Mouse (Mus musculus) heart, embryonic 12.5 days (tissue): Measurements from ENCODE around the gene Rassf10. TPM values are rescaled to one million over a fixed set of nuclear protein-coding genes. Genes with fewer than 3 reads are reported as not detected.

Experiments
- ATAC-seq: fragments of 200-750 bp; cut with Nextera tagmentation; 2 replicates; pipeline ENCODE4 v1.8.0; 2017; ENCODE audit warnings: moderate TSS enrichment, moderate library complexity; ENCODE audit not compliant: insufficient number of reproducible peaks, low FRiP score
- H3K27ac ChIP-seq: fragments of 300-500 bp; sonication (generic); 2 replicates; pipeline ENCODE4 v1.5.1; 2016; ENCODE audit warnings: mild to moderate bottlenecking, moderate library complexity; ENCODE audit not compliant: poor library complexity, severe bottlenecking
- H3K27me3 ChIP-seq: fragments of 300-500 bp; sonication (generic); replicated peaks from 2 replicates; pipeline ENCODE4 v1.6.1; 2016; ENCODE audit warnings: mild to moderate bottlenecking, moderate library complexity
- H3K36me3 ChIP-seq: fragments of 300-500 bp; sonication (generic); 2 replicates; pipeline ENCODE4 v1.6.1; 2016; ENCODE audit warnings: mild to moderate bottlenecking, moderate library complexity
- H3K4me1 ChIP-seq: fragments of 300-500 bp; sonication (generic); replicated peaks from 2 replicates; pipeline ENCODE4 v1.6.1; 2016; ENCODE audit warnings: mild to moderate bottlenecking
- H3K4me2 ChIP-seq: fragments of 300-500 bp; sonication (generic); 2 replicates; pipeline ENCODE4 v1.6.1; 2016; ENCODE audit warnings: mild to moderate bottlenecking, moderate library complexity
- H3K4me3 ChIP-seq: fragments of 300-500 bp; sonication (generic); 2 replicates; pipeline ENCODE4 v1.5.1; 2016; ENCODE audit warnings: mild to moderate bottlenecking
- H3K9ac ChIP-seq: fragments of 300-500 bp; sonication (generic); 2 replicates; pipeline ENCODE4 v1.6.1; 2016; ENCODE audit warnings: mild to moderate bottlenecking, moderate library complexity
- H3K9me3 ChIP-seq: fragments of 300-500 bp; sonication (generic); replicated peaks from 2 replicates; pipeline ENCODE4 v1.6.1; 2016; ENCODE audit warnings: mild to moderate bottlenecking, moderate library complexity
- WGBS: fragments of 180-500 bp; shearing (Covaris S2); methylation state at CpG from one replicate; pipeline ENCODE4 v1.1.7; 2016; 5-methylcytosine and 5-hydroxymethylcytosine counted together
- polyA plus RNA-seq: library from polyadenylated mRNA; unstranded; fragments of >200 nt; fragmentation: Nextera tagmentation; extraction: Ambion mirVana; gene quantifications from 2 replicates; pipeline ENCODE4 v1.2.1, GENCODE M21; 2016

Gene Rassf10
- 2.7 and 2.8 TPM in 2 replicates for polyA plus RNA-seq

DNA sequence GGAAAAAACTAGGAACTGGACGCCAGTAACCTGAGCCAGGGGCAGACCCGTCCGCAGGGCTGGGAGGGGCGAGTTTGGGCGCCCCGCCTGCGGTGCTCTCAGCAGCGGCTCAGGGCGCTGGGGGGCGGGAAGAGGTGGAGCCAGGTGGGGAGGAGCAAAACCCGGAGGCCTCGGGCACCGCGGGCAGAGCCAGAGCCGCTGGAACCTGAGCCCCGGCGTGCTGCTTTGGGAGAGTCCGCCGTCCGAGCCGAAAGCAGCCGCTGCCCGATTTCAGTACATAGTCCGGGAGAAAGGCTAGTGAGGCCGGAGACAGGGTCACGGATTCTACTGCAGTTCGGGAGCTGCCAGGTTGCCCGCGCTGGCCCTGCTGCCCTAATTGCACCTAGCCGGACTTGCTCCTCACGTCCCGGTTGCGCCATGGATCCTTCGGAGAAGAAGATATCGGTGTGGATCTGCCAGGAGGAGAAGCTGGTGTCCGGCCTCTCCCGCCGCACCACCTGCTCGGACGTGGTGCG, at the start of gene Rassf10:
Gene Rassf10, plus strand, starts transcription at position 186 of the 515 bp plus-strand sequence.
- Histone ChIP-seq H3K36me3 (no peaks in the 10 kb centered on the region), H3K4me3 (peak within 1 kb of the TSS; percentile 53), H3K4me2 (peak within 1 kb of the TSS; percentile 93), H3K4me1 (peaks cover 26% of the 10 kb centered on the region), H3K9ac (peak within 1 kb of the TSS; percentile 71), H3K27me3 (peaks cover 30% of the 10 kb centered on the region), H3K27ac (no peak within 1 kb of the TSS), H3K9me3 (no peaks in the 10 kb centered on the region)
- ATAC-seq, result peak; percentile 91
- under 1% methylated on average over 41 of the region's 41 CpGs for WGBS

DNA sequence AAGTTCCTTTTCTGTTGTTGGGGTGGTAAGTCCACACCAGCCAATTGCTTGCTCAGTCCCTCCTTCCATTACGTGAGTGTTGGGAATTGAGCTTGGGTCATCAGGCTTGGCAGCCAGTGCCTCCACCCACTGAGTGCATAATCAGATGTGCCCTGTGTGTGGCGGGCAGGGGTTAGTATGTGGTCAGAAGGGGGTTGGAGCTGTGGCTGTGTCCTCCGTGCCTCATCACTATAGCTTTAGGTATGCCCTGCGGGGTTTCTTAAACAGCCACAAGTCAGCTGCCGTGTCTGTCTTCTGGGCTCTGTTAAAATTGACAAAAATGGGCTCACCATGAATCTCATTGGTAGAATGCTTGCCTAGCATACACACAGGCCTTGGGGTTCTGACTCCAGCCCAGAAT, 46.9 kb upstream of the Rassf10 start:
- no peak for ATAC-seq
- Histone ChIP-seq H3K9me3 (no peaks in the 10 kb centered on the region), H3K36me3 (peaks cover 32% of the 10 kb centered on the region), H3K27me3 (no peaks in the 10 kb centered on the region), H3K4me3 (no peak overlapping the region), H3K9ac (no peak overlapping the region), H3K4me2 (no peak overlapping the region), H3K4me1 (peaks cover 4% of the 10 kb centered on the region; the same call in 1 of the 2 replicates), H3K27ac (no peak overlapping the region)
- 79% methylated on average over 5 of the region's 5 CpGs for WGBS

DNA sequence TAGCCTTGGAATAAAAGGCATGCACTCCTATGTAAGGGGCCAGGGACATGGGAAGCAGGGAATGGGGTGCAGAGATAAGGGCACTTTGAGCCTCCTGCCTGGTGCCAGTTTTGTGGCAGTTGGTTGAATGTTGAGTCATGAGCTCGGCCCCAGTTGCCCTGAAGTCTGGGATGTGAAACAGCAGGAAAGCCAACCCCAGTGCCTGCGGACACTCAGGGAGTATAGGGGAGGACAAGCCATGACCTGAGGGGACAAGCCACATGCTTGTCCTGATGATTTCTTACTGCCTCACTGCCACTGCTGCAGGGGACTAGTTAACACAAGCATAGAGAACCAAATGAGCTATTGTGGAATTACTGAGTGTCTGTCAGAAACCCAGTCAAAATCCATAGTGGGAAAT, 46.3 kb upstream of the Rassf10 start:
- no peak overlapping the region for H3K4me3 ChIP-seq
- no peak overlapping the region for H3K9ac ChIP-seq
- peaks cover 4% of the 10 kb centered on the region; the same call in 1 of the 2 replicates for H3K4me1 ChIP-seq
- H3K27ac ChIP-seq, result no peak overlapping the region
- H3K36me3 ChIP-seq, result peaks cover 26% of the 10 kb centered on the region
- ATAC-seq, result no peak
- no peaks in the 10 kb centered on the region for H3K27me3 ChIP-seq
- WGBS, result 83% methylated on average over 2 of the region's 2 CpGs
- H3K9me3 ChIP-seq, result no peaks in the 10 kb centered on the region
- H3K4me2 ChIP-seq, result no peak overlapping the region

DNA sequence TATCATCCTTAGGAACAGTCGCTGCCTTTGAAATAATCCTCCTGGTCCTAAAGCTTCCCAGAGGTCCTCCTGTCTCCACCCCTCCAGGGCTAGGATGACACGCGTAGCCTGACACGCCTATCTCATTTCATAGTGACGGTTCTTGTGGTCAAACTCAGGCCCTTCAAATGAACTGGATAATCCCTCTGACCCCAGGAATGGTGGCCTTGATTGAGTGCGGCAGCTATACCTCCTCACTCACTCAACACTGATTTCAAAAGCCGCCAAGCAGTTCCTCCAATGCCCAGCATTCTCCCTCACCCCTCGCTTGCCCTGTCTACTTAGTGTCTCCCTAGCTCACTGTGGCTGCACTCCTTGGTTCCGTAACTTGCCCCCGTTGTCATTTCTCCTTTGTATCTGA, 44.6 kb upstream of the Rassf10 start:
- 71% methylated on average over 10 of the region's 10 CpGs for WGBS
- H3K4me2 ChIP-seq, result no peak overlapping the region

DNA sequence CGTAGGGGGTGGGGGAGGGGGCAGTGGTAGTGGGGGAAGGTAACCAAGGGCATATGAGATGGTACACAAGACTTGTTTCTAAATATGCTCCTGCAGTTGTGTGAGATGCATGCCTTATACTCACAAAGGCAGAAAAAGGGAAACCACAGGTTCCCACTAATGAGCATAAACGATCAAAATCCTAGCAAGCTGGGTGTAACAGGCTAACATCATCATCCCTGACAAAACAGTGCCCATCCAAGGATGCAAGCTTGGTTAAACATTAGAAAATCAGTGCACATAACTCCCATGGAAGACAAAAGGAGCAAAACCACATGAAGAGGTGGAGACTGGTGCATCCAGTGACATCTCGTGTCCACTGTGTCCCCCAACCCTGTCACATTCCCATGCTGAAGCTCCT, 40.8 kb upstream of the Rassf10 start:
- Histone ChIP-seq H3K27ac (no peak overlapping the region), H3K9me3 (no peaks in the 10 kb centered on the region), H3K4me3 (no peak overlapping the region), H3K9ac (no peak overlapping the region), H3K4me2 (no peak overlapping the region), H3K4me1 (peaks cover 10% of the 10 kb centered on the region), H3K36me3 (no peaks in the 10 kb centered on the region), H3K27me3 (no peaks in the 10 kb centered on the region; the same call in 1 of the 2 replicates)
- WGBS, result 83% methylated on average over 3 of the region's 3 CpGs
- ATAC-seq, result no peak

More for the DNA sequence above, 44.6 kb upstream of the Rassf10 start:
- Histone ChIP-seq H3K27ac (no peak overlapping the region), H3K4me1 (peaks cover 4% of the 10 kb centered on the region; the same call in 1 of the 2 replicates), H3K36me3 (peaks cover 9% of the 10 kb centered on the region), H3K4me3 (no peak overlapping the region), H3K27me3 (no peaks in the 10 kb centered on the region), H3K9ac (no peak overlapping the region), H3K9me3 (no peaks in the 10 kb centered on the region)
- ATAC-seq, result no peak

DNA sequence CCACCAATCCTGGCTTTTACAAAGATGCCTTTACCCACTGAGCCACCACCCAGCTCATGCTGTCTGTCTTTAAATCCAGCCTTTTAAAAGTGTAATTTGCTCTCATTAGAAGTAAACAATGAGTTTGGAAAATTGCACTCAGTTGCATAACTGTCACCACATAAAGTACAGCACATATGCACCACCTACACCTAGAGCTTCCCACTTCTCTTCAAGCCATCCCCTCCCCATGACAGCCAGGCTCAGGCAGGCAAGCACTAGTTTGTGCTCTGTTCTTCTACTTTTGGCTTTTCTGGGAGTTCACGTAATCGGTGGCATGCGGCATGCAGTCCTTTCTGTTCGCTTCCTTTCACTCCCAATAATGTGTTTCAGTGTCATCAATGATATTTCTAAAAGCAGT, 38.2 kb upstream of the Rassf10 start:
- ATAC-seq, result no peak
- Histone ChIP-seq H3K4me1 (peaks cover 14% of the 10 kb centered on the region), H3K27me3 (no peaks in the 10 kb centered on the region; the same call in 1 of the 2 replicates), H3K27ac (no peak overlapping the region), H3K4me2 (no peak overlapping the region), H3K4me3 (no peak overlapping the region), H3K9ac (no peak overlapping the region), H3K36me3 (no peaks in the 10 kb centered on the region), H3K9me3 (no peaks in the 10 kb centered on the region)
- WGBS, result 91% methylated on average over 4 of the region's 4 CpGs

DNA sequence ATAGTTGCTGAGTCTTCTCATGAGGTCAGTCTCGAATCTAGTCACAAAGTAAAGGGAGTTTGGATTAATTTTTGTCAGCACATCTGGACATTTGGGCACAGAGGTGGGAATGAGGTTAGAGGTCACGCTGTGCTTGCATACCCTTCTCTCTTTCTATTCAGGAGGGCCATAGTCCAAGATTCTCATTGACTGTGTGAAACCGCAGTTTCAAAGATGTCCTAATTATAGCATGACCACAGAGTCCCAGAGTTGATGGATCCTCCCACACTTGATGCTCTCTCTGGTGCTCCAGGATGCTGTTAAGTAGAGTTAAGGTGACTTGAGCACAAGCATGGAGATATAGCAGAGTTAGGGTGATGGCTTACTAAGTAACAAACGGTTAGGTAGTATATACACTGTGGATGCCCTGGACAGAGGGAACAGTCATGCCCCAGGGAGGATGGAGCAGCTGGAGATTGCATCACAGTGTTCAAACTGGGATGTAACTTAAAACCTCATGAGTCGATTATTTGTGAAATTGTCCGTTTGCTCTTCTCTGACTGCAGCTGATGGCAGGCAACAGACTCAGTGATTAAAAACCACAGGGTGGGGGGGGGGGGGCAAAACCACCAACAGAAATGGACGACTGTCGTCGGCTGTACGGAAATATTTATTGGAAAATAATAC, 36.0 kb upstream of the Rassf10 start:
- no peak overlapping the region for H3K4me2 ChIP-seq
- no peak overlapping the region for H3K9ac ChIP-seq
- no peaks in the 10 kb centered on the region; the same call in 1 of the 2 replicates for H3K27me3 ChIP-seq
- no peak overlapping the region for H3K4me3 ChIP-seq
- H3K9me3 ChIP-seq, result no peaks in the 10 kb centered on the region
- no peak for ATAC-seq
- H3K4me1 ChIP-seq, result peaks cover 14% of the 10 kb centered on the region
- no peaks in the 10 kb centered on the region for H3K36me3 ChIP-seq
- WGBS, result 70% methylated on average over 10 of the region's 10 CpGs
- H3K27ac ChIP-seq, result no peak overlapping the region

DNA sequence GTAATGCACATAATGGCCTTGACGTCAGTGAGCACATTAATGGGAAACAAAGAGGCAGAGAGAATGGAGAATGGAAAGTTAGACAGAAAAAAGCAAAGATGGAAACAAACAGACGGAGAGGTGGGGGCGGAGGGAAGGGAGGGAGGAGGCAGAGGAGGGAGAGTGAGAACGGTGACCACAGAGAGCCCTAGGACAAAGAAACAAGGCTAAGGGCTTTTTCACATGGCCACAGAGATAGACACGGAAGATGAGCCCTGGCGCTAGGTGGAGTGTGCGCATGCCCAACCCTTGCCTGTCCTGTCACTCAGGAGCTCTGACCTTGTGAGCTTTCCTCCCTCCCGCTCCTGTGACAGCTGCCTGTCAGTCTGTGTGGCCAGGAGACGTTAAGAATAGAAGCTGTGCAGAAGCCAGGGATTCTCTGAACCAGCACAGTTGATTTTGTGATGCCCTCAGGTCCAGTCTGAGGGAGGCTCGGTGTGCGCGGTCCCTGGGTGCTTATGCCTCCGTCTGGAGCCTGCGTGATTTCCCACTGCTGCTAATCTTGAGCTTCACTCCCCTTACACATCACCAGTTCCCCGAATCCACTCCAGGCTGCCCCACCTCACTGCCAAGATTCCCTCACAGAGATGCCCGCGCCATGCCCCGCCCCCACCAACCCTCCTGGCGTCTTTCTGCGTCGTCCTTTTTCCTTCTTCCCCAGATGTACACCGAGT, 35.3 kb upstream of the Rassf10 start:
- H3K9me3 ChIP-seq, result no peaks in the 10 kb centered on the region
- H3K27ac ChIP-seq, result no peak overlapping the region
- no peak for ATAC-seq
- H3K27me3 ChIP-seq, result no peaks in the 10 kb centered on the region; the same call in 1 of the 2 replicates
- 46% methylated on average over 22 of the region's 22 CpGs for WGBS
- no peak overlapping the region for H3K4me3 ChIP-seq
- no peaks in the 10 kb centered on the region for H3K36me3 ChIP-seq
- no peak overlapping the region; the same call in 1 of the 2 replicates for H3K9ac ChIP-seq
- H3K4me1 ChIP-seq, result peaks cover 14% of the 10 kb centered on the region
- peak overlapping the region; percentile 49 for H3K4me2 ChIP-seq

DNA sequence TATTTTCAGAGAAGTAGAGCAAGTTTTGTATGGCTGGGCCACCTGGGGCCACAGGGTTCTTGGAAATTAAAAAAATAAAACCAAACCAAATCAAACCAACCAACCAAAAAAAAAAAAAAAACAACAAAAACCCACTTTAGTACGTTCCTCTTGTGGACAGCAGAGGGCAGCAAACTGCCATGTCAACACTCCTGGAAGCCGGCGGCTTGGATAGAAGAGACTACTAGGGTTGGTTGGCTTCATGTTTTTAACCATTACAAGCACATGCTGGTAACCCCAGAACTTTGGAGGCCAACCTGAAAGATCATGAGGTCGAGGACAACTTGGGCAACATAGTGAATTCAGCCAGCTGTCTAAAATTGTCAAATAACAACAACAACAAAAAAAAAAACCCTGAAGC, 33.9 kb upstream of the Rassf10 start:
- ATAC-seq, result no peak

DNA sequence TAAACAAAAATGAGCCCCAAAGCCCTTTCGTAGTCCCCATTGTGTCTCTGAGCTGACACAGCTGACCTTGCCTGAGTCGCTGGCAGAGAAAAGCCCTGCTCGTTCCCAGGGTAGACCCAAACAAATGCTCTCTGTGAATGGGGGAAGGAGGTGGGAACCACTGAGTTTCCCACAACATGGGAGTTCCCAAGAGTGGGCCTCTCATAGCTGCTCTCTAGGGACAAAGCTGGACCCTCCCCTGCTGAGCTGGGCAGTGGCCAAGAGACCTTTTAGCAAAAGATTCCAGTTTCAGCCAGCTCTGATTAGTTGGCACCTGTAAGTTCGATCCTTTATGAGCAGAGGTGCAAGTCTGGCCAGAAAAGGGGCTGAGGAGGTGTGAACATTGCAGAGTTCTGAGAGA, 31.0 kb upstream of the Rassf10 start:
- H3K27me3 ChIP-seq, result peaks cover 8% of the 10 kb centered on the region; the same call in 1 of the 2 replicates
- no peak overlapping the region for H3K9ac ChIP-seq
- H3K4me1 ChIP-seq, result peaks cover 9% of the 10 kb centered on the region
- H3K4me2 ChIP-seq, result no peak overlapping the region
- no peak overlapping the region for H3K4me3 ChIP-seq
- H3K36me3 ChIP-seq, result no peaks in the 10 kb centered on the region
- WGBS, result 68% methylated on average over 4 of the region's 4 CpGs
- no peaks in the 10 kb centered on the region for H3K9me3 ChIP-seq
- no peak overlapping the region for H3K27ac ChIP-seq
- no peak for ATAC-seq

More for the DNA sequence above, 33.9 kb upstream of the Rassf10 start:
- Histone ChIP-seq H3K27ac (no peak overlapping the region), H3K9me3 (no peaks in the 10 kb centered on the region), H3K4me1 (peaks cover 14% of the 10 kb centered on the region), H3K4me3 (no peak overlapping the region), H3K27me3 (peaks cover 6% of the 10 kb centered on the region; the same call in 1 of the 2 replicates), H3K9ac (no peak overlapping the region), H3K36me3 (no peaks in the 10 kb centered on the region), H3K4me2 (no peak overlapping the region)
- 1% methylated on average over 4 of the region's 4 CpGs for WGBS

DNA sequence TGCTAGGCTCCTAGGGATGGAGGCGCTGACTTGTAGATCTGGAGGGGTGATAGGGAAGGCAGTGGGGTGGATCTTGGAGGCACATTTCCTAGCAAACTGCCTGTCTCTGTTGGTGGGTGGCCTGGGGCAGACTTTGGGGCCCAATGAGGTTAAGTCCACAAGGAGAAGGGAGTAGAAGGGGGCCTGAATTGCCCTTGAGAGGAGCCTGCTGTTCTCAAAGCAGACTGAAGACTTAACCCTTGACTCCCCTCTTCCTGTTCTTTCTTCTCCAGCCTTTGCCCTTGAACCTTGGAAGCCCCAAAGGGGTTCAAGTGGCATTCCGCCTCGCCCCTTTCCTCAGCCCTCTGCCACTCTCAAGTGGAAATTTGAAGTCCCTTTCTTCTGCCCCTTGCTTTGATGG, 30.1 kb upstream of the Rassf10 start:
- WGBS, result 54% methylated on average over 3 of the region's 3 CpGs
- H3K27me3 ChIP-seq, result peaks cover 8% of the 10 kb centered on the region; the same call in 1 of the 2 replicates
- no peak for ATAC-seq
- peaks cover under 1% of the 10 kb centered on the region for H3K4me1 ChIP-seq
- no peak overlapping the region for H3K4me3 ChIP-seq
- H3K9ac ChIP-seq, result no peak overlapping the region
- H3K4me2 ChIP-seq, result no peak overlapping the region
- no peak overlapping the region for H3K27ac ChIP-seq
- no peaks in the 10 kb centered on the region for H3K36me3 ChIP-seq
- H3K9me3 ChIP-seq, result no peaks in the 10 kb centered on the region
